Mouse (Mus musculus) thymus, adult 2 months (tissue): ENCODE results near the gene Taf6. TPM values are rescaled to one million over a fixed set of nuclear protein-coding genes. Genes with fewer than 3 reads are reported as not detected.
A peak's percentile ranks its signal among the peaks of the same experiment; 100 is the strongest.
"Not testable (repeated sequence)": the region's sequence is repeated elsewhere in the genome, so short reads cannot be mapped to it uniquely, and the experiment has no call there.

Experiments
- DNase-seq: peaks from one replicate; pipeline ENCODE4 v3.0.0; 2021
- H3K27ac ChIP-seq: fragments of 200-500 bp; 2 replicates; pipeline ENCODE4 v1.5.1; 2012; ENCODE audit warnings: low read length, control low read depth; ENCODE audit not compliant: control insufficient read depth, insufficient read depth
- H3K27me3 ChIP-seq: fragments of 200-500 bp; 2 replicates; pipeline ENCODE4 v1.6.1; 2012; ENCODE audit warnings: mild to moderate bottlenecking, low read length, moderate library complexity, mixed read lengths; ENCODE audit not compliant: control insufficient read depth, insufficient read depth
- H3K36me3 ChIP-seq: fragments of 200-500 bp; 2 replicates; pipeline ENCODE4 v1.6.1; 2012; ENCODE audit warnings: mild to moderate bottlenecking, low read length, moderate library complexity; ENCODE audit not compliant: control insufficient read depth, insufficient read depth
- H3K4me1 ChIP-seq: fragments of 200-500 bp; replicated peaks from 2 replicates; pipeline ENCODE4 v1.6.1; 2012; ENCODE audit warnings: low read length; ENCODE audit not compliant: control insufficient read depth, insufficient read depth
- H3K4me3 ChIP-seq: fragments of 200-500 bp; 2 replicates; pipeline ENCODE4 v1.5.1; 2012; ENCODE audit warnings: mild to moderate bottlenecking, low read length, control low read depth, moderate library complexity; ENCODE audit not compliant: control insufficient read depth, insufficient read depth
- CTCF ChIP-seq: fragments of 200-500 bp; IDR thresholded peaks from 2 replicates; pipeline ENCODE4 v1.5.1; 2012; ENCODE audit warnings: mild to moderate bottlenecking, control low read depth, low read length, moderate library complexity, borderline replicate concordance; ENCODE audit not compliant: control insufficient read depth, poor library complexity, insufficient read depth; ENCODE audit errors: extremely low read depth
- POLR2A ChIP-seq: fragments of 200-500 bp; IDR thresholded peaks from 2 replicates; pipeline ENCODE4 v1.6.1; 2012; ENCODE audit warnings: mild to moderate bottlenecking, low read length, control low read depth, moderate library complexity; ENCODE audit not compliant: control insufficient read depth, poor library complexity, insufficient read depth; ENCODE audit errors: extremely low read depth
- WGBS: fragments of 180-500 bp; shearing (Covaris S2); methylation state at CpG from one replicate; pipeline ENCODE4 v1.1.7; 2018; 5-methylcytosine and 5-hydroxymethylcytosine counted together
- polyA plus RNA-seq: library from polyadenylated mRNA; depleted of rRNA; stranded (reverse); fragments of >200 nt; gene quantifications from 2 replicates; pipeline ENCODE4 v1.2.3, GENCODE M21; 2012

Gene Taf6
- polyA plus RNA-seq, 1 experiment, result 106 TPM

DNA sequence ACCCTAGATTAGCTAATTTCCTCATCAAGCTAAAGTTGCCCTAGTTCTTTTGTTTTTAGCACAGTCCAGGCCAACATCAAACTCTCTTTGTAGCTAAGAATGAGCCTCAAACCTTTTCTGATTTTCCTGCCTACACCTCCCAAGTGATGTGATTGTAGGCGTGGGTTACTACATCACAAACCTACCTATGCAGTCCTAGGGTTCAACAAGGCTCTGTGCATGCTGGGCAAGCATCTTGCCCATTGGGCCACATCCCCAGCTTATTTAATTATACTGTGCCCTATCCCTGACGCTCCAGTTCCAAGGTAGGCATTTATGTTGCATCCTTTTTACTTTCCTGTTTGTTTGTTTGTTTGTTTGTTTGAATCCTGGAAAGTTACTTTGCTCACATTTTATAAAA, 38.4 kb upstream of the Taf6 start, which contains the start of gene Nxpe5:
TSS of gene Nxpe5 (plus strand) at position 199 of the 400 bp plus-strand sequence.
- Histone ChIP-seq H3K4me1 (no peaks in the 10 kb centered on the region), H3K36me3 (no peaks in the 10 kb centered on the region), H3K27me3 (no peaks in the 10 kb centered on the region), H3K4me3 (no peak within 1 kb of the TSS), H3K27ac (no peak within 1 kb of the TSS)
- DNase-seq, result no peak
- TF ChIP-seq POLR2A, result no peak
- TF ChIP-seq CTCF, result no peak
- WGBS, result 34% methylated on average over 2 of the region's 2 CpGs

DNA sequence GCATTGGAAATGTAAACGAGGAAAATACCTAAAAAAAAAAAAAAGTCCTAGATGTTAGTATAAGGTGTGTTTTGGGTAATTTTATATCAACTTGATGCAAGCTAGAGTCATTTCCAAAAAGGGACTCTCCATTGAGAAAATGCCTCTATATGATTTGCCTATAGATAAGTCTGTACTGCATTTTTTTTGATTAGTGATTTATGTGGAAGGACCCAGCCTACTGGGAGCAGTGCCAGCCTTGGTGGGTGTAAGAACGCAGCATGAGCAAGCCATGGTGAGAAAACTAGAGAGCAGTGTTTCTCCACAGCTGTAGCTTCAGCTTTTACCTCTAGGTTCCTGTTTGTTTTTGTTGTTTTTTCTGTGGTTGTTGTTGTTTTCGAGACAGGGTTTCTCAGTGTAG, 36.0 kb upstream of the Taf6 start:
- 37% methylated on average over 3 of the region's 3 CpGs for WGBS
- no peak for TF ChIP-seq CTCF
- DNase-seq, result no peak
- Histone ChIP-seq H3K27ac (no peak overlapping the region), H3K4me1 (no peaks in the 10 kb centered on the region), H3K36me3 (no peaks in the 10 kb centered on the region), H3K27me3 (no peaks in the 10 kb centered on the region), H3K4me3 (no peak overlapping the region)

DNA sequence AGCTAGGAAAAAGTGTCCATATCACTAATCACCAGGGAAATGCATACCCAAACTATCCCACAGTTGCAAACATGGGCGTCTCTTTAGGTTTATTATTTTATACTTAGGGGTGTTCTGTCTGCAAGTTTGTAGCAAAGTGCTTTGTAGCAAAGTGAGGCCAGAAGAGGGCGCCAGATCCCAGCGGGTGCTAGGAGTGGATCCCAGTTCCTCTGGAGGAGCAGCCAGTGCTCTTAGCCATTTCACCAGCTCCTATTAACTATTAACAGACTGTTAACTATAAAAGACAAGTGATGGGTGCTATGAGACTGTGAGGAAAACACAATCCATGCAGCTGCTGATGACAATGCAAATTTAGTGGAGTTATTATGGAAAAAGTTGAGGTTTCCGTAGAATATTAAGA, 34.9 kb upstream of the Taf6 start:
- peak; percentile 86 for DNase-seq
- Histone ChIP-seq H3K36me3 (no peaks in the 10 kb centered on the region), H3K27ac (no peak overlapping the region), H3K4me3 (no peak overlapping the region), H3K4me1 (no peaks in the 10 kb centered on the region), H3K27me3 (no peaks in the 10 kb centered on the region)
- TF ChIP-seq POLR2A (no peak), CTCF (peak; percentile 65; the same call in 1 of the 2 replicates)
- 24% methylated on average over 4 of the region's 4 CpGs for WGBS

DNA sequence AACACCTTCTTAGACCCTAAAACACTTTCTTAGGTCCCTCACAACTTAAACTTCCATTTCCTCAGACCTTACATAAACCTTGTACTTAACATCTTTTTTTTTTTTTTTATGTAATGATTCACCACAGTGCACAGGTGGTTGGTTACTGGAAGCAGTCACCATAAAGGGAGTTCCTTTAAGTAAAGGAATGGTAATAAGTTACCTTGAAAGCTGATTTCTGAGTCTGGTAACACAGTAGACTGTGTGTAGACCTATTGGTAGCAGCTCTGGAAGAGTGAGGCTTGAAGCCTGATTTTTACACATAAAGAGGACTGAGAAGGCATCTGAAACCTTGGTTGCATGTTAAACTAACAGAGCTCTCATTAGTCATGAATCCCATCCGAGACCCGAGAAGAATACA, 32.6 kb upstream of the Taf6 start:
- no peak for DNase-seq

GRCm38 (mm10) chr5:138216632-138217031, 29.4 kb upstream of the Taf6 start:
- 97% methylated on average over 13 of the region's 13 CpGs for WGBS
- H3K27ac ChIP-seq, H3K27me3 ChIP-seq, DNase-seq, H3K4me1 ChIP-seq, H3K36me3 ChIP-seq, H3K4me3 ChIP-seq: not testable (repeated sequence)

More for the DNA sequence above, 32.6 kb upstream of the Taf6 start:
- no peak for TF ChIP-seq POLR2A
- TF ChIP-seq CTCF, result no peak
- 85% methylated on average over 2 of the region's 2 CpGs for WGBS
- H3K27me3 ChIP-seq, result no peaks in the 10 kb centered on the region
- H3K4me3 ChIP-seq, result no peak overlapping the region
- H3K36me3 ChIP-seq, result no peaks in the 10 kb centered on the region
- no peaks in the 10 kb centered on the region for H3K4me1 ChIP-seq
- no peak overlapping the region for H3K27ac ChIP-seq

DNA sequence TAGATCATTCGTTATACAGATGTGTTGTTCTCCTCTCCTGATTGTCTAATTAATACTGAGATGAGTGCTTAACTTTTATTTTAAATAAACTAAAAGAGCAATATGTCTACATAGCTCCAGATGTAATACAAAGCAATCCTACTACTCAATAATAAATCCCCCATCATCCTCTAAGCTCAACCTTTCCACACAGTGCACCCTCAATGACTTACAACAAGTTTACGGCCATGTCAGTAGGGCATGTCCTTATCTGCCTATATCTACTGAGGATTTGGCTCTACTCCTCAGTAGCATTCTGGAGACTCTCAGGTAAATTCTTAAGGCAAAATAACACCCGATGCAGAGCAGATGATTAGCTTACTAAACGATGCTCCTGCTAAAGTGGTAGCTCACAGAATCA, 20.6 kb upstream of the Taf6 start:
- DNase-seq, result no peak
- H3K36me3 ChIP-seq, result no peaks in the 10 kb centered on the region
- no peak overlapping the region for H3K4me3 ChIP-seq
- 93% methylated on average over 4 of the region's 4 CpGs for WGBS
- TF ChIP-seq POLR2A, result no peak
- TF ChIP-seq CTCF, result no peak
- no peaks in the 10 kb centered on the region for H3K4me1 ChIP-seq
- H3K27me3 ChIP-seq, result no peaks in the 10 kb centered on the region
- no peak overlapping the region for H3K27ac ChIP-seq

DNA sequence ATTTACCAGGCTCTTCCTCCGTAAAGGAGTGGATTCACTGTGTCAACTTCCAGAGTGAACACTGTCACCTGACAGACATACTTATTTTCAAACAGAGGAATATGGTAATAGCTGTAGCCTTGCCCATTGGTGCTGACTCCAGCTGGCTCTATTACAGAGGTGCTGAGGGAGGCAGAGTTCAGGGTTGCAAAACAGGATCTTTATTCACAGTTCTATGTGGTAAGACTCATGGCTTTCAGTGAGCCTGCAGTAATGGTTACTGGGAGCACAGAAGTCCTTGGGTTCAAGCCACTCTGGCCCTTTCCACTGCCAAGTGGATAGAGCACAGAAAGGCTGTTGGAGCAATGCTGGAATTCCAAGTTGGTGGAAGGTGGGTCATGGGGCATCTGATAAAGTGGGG, 20.0 kb upstream of the Taf6 start:
- Histone ChIP-seq H3K36me3 (no peaks in the 10 kb centered on the region), H3K27me3 (no peaks in the 10 kb centered on the region), H3K4me1 (no peaks in the 10 kb centered on the region), H3K4me3 (no peak overlapping the region), H3K27ac (no peak overlapping the region)
- no peak for DNase-seq
- 93% methylated on average over 1 of the region's 1 CpGs for WGBS
- TF ChIP-seq POLR2A (no peak), CTCF (no peak)
